Mouse (Mus musculus) CH12.LX (cell line): ENCODE results near the gene Kcnk15. TPM values are rescaled to one million over a fixed set of nuclear protein-coding genes. Genes with fewer than 3 reads are reported as not detected.

ENCODE experiments used
- DNase-seq: peaks from one replicate; pipeline ENCODE4 v3.0.0-alpha.2; 2013; ENCODE audit errors: extremely low read depth
- H3K27ac ChIP-seq: 2 replicates; pipeline ENCODE4 v1.5.1; 2012; ENCODE audit warnings: low read depth, mild to moderate bottlenecking, control low read depth, moderate library complexity; ENCODE audit not compliant: insufficient read depth
- H3K27me3 ChIP-seq: replicated peaks from 2 replicates; pipeline ENCODE3; 2012; ENCODE audit warnings: inconsistent platforms
- H3K36me3 ChIP-seq, 2 experiments: replicated peaks in 1 of 2; 2 replicates each; pipeline versions ENCODE3 to v1.6.1; 2012; ENCODE audit warnings: inconsistent platforms in 1 of 2, low read length in 1 of 2, mild to moderate bottlenecking in 1 of 2, mixed read lengths in 1 of 2, moderate library complexity in 1 of 2; ENCODE audit not compliant: control insufficient read depth in 1 of 2, insufficient read depth in 1 of 2
- H3K4me1 ChIP-seq, 2 experiments: 2 replicates each; pipeline ENCODE4 v1.6.1; 2012; ENCODE audit warnings: inconsistent platforms in 1 of 2, moderate library complexity in 1 of 2; ENCODE audit not compliant: insufficient read depth in 2 of 2, control insufficient read depth in 1 of 2
- H3K4me2 ChIP-seq: 2 replicates; pipeline ENCODE4 v1.6.1; 2012; ENCODE audit warnings: low read depth, mild to moderate bottlenecking, control low read depth; ENCODE audit not compliant: poor library complexity, insufficient read depth, severe bottlenecking
- H3K4me3 ChIP-seq, 3 experiments: fragments of 150-350 bp in 1 of 3; sonication (generic) in 1 of 3; replicated peaks in 1 of 3; 2 replicates each; pipeline versions ENCODE3 to v1.5.1; 2011 to 2012; ENCODE audit warnings: low read depth in 2 of 3, low read length in 2 of 3, mild to moderate bottlenecking in 2 of 3, moderate library complexity in 2 of 3, control low read depth in 1 of 3, improper control_type of control experiment in 1 of 3, inconsistent platforms in 1 of 3, mixed read lengths in 1 of 3; ENCODE audit not compliant: poor library complexity in 1 of 3
- H3K79me2 ChIP-seq: replicated peaks from 2 replicates; pipeline ENCODE4 v1.6.1; 2012; ENCODE audit warnings: mild to moderate bottlenecking, moderate library complexity; ENCODE audit not compliant: control insufficient read depth, poor library complexity, insufficient read depth, severe bottlenecking; ENCODE audit errors: extremely low read depth
- H3K9ac ChIP-seq: 2 replicates; pipeline ENCODE4 v1.6.1; 2012; ENCODE audit warnings: low read depth, mild to moderate bottlenecking, control low read depth, moderate library complexity; ENCODE audit not compliant: insufficient read depth
- H3K9me3 ChIP-seq: replicated peaks from 2 replicates; pipeline ENCODE3; 2012; ENCODE audit warnings: low read length, inconsistent platforms, mixed read lengths
- CHD1 ChIP-seq: IDR thresholded peaks from 2 replicates; pipeline ENCODE4 v1.6.1; 2012; ENCODE audit warnings: low read depth, low read length, improper control_type of control experiment, inconsistent platforms
- CHD2 ChIP-seq: IDR thresholded peaks from 2 replicates; pipeline ENCODE4 v1.6.1; 2011; ENCODE audit warnings: low read length, improper control_type of control experiment
- E2F4 ChIP-seq: IDR thresholded peaks from 2 replicates; pipeline ENCODE4 v1.6.1; 2011; ENCODE audit warnings: low read depth, low read length, improper control_type of control experiment; ENCODE audit not compliant: insufficient replicate concordance
- HCFC1 ChIP-seq: IDR thresholded peaks from 2 replicates; pipeline ENCODE4 v1.6.1; 2012; ENCODE audit warnings: low read depth, mild to moderate bottlenecking, inconsistent platforms, low read length, improper control_type of control experiment
- JUN ChIP-seq: IDR thresholded peaks from 2 replicates; pipeline ENCODE4 v1.6.1; 2011; ENCODE audit warnings: low read depth, mild to moderate bottlenecking, low read length, improper control_type of control experiment, moderate library complexity; ENCODE audit not compliant: insufficient read depth
- JUND ChIP-seq: conservative IDR thresholded peaks from 2 replicates; pipeline ENCODE4 v1.6.1; 2011; ENCODE audit warnings: low read depth, low read length, improper control_type of control experiment
- KAT2A ChIP-seq: IDR thresholded peaks from 2 replicates; pipeline ENCODE4 v1.6.1; 2012; ENCODE audit warnings: low read length, improper control_type of control experiment, inconsistent platforms; ENCODE audit not compliant: insufficient replicate concordance
- MEF2A ChIP-seq: IDR thresholded peaks from 2 replicates; pipeline ENCODE4 v1.6.1; 2014; ENCODE audit warnings: low read depth, mild to moderate bottlenecking, inconsistent platforms, low read length, improper control_type of control experiment, borderline replicate concordance
- MYC ChIP-seq: IDR thresholded peaks from 2 replicates; pipeline ENCODE4 v1.6.1; 2011; ENCODE audit warnings: low read depth, mild to moderate bottlenecking, improper control_type of control experiment, low read length
- NRF1 ChIP-seq: IDR thresholded peaks from 2 replicates; pipeline ENCODE4 v1.6.1; 2014; ENCODE audit warnings: low read depth, mild to moderate bottlenecking, inconsistent platforms, low read length, improper control_type of control experiment, moderate library complexity
- PAX5 ChIP-seq: IDR thresholded peaks from 2 replicates; pipeline ENCODE4 v1.6.1; 2012; ENCODE audit warnings: low read length, inconsistent platforms, mixed read lengths
- POLR2AphosphoS2 ChIP-seq: IDR thresholded peaks from 2 replicates; pipeline ENCODE4 v1.6.1; 2011; ENCODE audit warnings: low read depth, low read length, improper control_type of control experiment
- RCOR1 ChIP-seq: conservative IDR thresholded peaks from 2 replicates; pipeline ENCODE4 v1.6.1; 2012; ENCODE audit warnings: low read depth, mild to moderate bottlenecking, inconsistent platforms, low read length, improper control_type of control experiment
- SIN3A ChIP-seq: IDR thresholded peaks from 2 replicates; pipeline ENCODE4 v1.6.1; 2012; ENCODE audit warnings: low read length, improper control_type of control experiment, inconsistent platforms
- SMC3 ChIP-seq: IDR thresholded peaks from 2 replicates; pipeline ENCODE4 v1.6.1; 2011; ENCODE audit warnings: low read depth, low read length, improper control_type of control experiment
- TCF12 ChIP-seq: IDR thresholded peaks from 2 replicates; pipeline ENCODE4 v1.6.1; 2014; ENCODE audit warnings: low read depth, mild to moderate bottlenecking, inconsistent platforms, low read length, improper control_type of control experiment
- ZC3H11A ChIP-seq: IDR thresholded peaks from 2 replicates; pipeline ENCODE4 v1.6.1; 2012; ENCODE audit warnings: low read depth, mild to moderate bottlenecking, inconsistent platforms, low read length, improper control_type of control experiment
- ZMIZ1 ChIP-seq: IDR thresholded peaks from 2 replicates; pipeline ENCODE4 v1.6.1; 2012; ENCODE audit warnings: low read depth, mild to moderate bottlenecking, inconsistent platforms, low read length, improper control_type of control experiment
- dilution Hi-C: fragments of 300-500 bp; cut with MboI; formaldehyde crosslinking; loops from 2 replicates; pipeline ENCODE4 v1.14.3; 2020; ENCODE audit warnings: low sequenced_read_pairs; ENCODE audit not compliant: extremely low pct_unique_long_range_greater_than_20kb, extremely low pct_ligation_motif_present
- in situ Hi-C: fragments of 300-500 bp; cut with MboI; formaldehyde crosslinking; loops from 3 replicates; pipeline ENCODE4 v1.14.3; 2019; ENCODE audit warnings: low sequenced_read_pairs, low pct_ligation_motif_present, low pct_unique_long_range_greater_than_20kb, mixed read lengths
- polyA plus RNA-seq: library from polyadenylated mRNA; unstranded; fragments of >175 nt; gene quantifications from 2 replicates; pipeline ENCODE4 v1.2.1, GENCODE M21; 2012; ENCODE audit warnings: low read depth; ENCODE audit not compliant: insufficient read length
- total RNA-seq, 2 experiments: library from RNA; depleted of rRNA; stranded (reverse); fragments of 300-350 nt in 1 of 2; fragments of >200 nt in 1 of 2; gene quantifications; 2 replicates each; pipeline ENCODE4 v1.2.3; 2012 to 2014

Kcnk15 gene
- total and polyA plus RNA-seq, 3 experiments = not detected

GRCm38 (mm10) chr2:163901043-163901442 lies 47.6 kb downstream of the Kcnk15 start:
- Histone ChIP-seq H3K4me1 (no peaks in the 10 kb centered on the region), H3K27ac (no peak overlapping the region), H3K36me3 (no peaks in the 10 kb centered on the region), H3K4me3 (no peak overlapping the region), H3K9ac (no peak overlapping the region), H3K27me3 (peaks cover 94% of the 10 kb centered on the region), H3K9me3 (no peaks in the 10 kb centered on the region), H3K79me2 (no peaks in the 10 kb centered on the region), H3K4me2 (no peak overlapping the region)
- dilution Hi-C loops = no loop called here
- in situ Hi-C loops = no loop called here
- no peak for TF ChIP-seq SIN3A
- DNase-seq = no peak

- peaks cover 94% of the 10 kb centered on the region for H3K27me3 ChIP-seq
- H3K9me3 ChIP-seq = no peaks in the 10 kb centered on the region
- no peak overlapping the region for H3K4me3 ChIP-seq
- no peaks in the 10 kb centered on the region for H3K4me1 ChIP-seq
- dilution Hi-C loops = no loop called here
- H3K27ac ChIP-seq = no peak overlapping the region
- no peak overlapping the region for H3K4me2 ChIP-seq
- TF ChIP-seq KAT2A = no peak
- no peak for TF ChIP-seq JUN
- TF ChIP-seq NRF1 = no peak
- no peak for TF ChIP-seq MYC
- no peak for TF ChIP-seq RCOR1
- no peak for TF ChIP-seq POLR2AphosphoS2
- no peak for TF ChIP-seq CHD2
- TF ChIP-seq TCF12 = no peak
- no peak for TF ChIP-seq ZC3H11A
- TF ChIP-seq SMC3 = no peak
- no peak for TF ChIP-seq E2F4
- no peak for TF ChIP-seq HCFC1
- no peak for TF ChIP-seq MEF2A
- TF ChIP-seq PAX5 = no peak
- no peak for TF ChIP-seq CHD1
- TF ChIP-seq JUND = no peak
- TF ChIP-seq ZMIZ1 = no peak
- TF ChIP-seq, all 38 proteins: peak for 0
- no peak for DNase-seq
- Histone ChIP-seq H3K9ac (no peak overlapping the region), H3K79me2 (no peaks in the 10 kb centered on the region), H3K36me3 (no peaks in the 10 kb centered on the region)
- in situ Hi-C loops = no loop called here
Observed at GRCm38 (mm10) chr2:163902448-163902847, 49.0 kb downstream of the Kcnk15 start.
